Mouse (Mus musculus) brain, embryonic 14.5 days (tissue): ENCODE measurements at regions not wholly inside any gene's neighbourhood (a gene's known extent, or its start where the extent isn't known, plus 50 kb on each side); places are given as distances from the start of the nearest gene placed in this dataset.

Experiments used
- CTCF ChIP-seq: fragments of 200-500 bp; IDR thresholded peaks from 2 replicates; pipeline ENCODE4 v1.5.1; 2012; ENCODE audit warnings: inconsistent platforms, mild to moderate bottlenecking, moderate library complexity, borderline replicate concordance; ENCODE audit not compliant: insufficient read depth, insufficient read length; ENCODE audit errors: extremely low read depth
- POLR2A ChIP-seq: fragments of 200-500 bp; IDR thresholded peaks from 2 replicates; pipeline ENCODE4 v1.6.1; 2012; ENCODE audit warnings: mild to moderate bottlenecking, inconsistent platforms, borderline replicate concordance; ENCODE audit not compliant: poor library complexity, insufficient read depth, insufficient read length, severe bottlenecking; ENCODE audit errors: extremely low read depth

DNA sequence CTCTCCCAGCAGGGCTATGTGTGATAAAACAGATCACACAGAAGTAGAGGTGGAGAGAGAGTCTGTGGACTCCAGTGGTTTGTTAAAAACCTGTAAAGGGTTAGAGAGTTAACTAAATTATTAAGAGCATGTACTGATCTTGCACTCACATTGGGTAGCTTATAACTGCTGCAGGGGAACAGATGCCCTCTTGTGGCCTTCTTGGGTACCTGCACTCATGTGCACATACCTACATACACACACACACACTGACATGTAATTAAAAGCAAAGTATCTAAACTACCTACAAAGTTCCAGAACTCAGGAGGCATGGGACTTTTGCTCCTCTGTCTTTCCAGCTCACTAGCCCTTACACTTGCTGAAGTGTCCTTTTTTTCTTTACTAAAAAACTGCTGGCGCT is 228.4 kb upstream of the Cxcr4 start:
- TF ChIP-seq POLR2A (no peak), CTCF (peak; percentile 4; the same call in 1 of the 2 replicates)
